Mouse (Mus musculus) A20 (cell line): ENCODE data around the gene I830077J02Rik.
"Not testable (repeated sequence)": the region's sequence is repeated elsewhere in the genome, so short reads cannot be mapped to it uniquely, and the experiment has no call there.

Experiments
- DNase-seq: peaks from one replicate; pipeline ENCODE4 v3.0.0-alpha.2; 2011; ENCODE audit warnings: low read depth, low spot score

Gene I830077J02Rik

DNA sequence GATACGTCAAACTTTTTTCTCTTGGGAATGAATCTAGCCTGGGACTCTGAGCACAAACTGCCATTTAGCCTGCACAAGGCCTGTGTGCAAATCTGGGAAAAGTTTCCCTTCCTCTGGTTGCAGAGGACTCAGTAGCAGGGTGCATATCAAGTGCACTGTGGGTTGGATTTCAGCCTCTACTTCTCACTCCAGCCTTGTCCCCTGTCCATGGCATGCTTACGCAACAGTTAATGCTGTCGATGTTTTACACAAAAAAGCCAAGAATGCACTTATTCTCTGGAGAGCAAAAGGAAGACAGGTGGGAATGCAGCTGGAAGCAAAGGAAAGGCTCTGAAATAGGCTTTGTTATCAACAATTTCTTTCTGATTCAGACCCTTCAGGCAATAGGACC, 14.1 kb downstream of the I830077J02Rik start:
- DNase-seq: no peak

DNA sequence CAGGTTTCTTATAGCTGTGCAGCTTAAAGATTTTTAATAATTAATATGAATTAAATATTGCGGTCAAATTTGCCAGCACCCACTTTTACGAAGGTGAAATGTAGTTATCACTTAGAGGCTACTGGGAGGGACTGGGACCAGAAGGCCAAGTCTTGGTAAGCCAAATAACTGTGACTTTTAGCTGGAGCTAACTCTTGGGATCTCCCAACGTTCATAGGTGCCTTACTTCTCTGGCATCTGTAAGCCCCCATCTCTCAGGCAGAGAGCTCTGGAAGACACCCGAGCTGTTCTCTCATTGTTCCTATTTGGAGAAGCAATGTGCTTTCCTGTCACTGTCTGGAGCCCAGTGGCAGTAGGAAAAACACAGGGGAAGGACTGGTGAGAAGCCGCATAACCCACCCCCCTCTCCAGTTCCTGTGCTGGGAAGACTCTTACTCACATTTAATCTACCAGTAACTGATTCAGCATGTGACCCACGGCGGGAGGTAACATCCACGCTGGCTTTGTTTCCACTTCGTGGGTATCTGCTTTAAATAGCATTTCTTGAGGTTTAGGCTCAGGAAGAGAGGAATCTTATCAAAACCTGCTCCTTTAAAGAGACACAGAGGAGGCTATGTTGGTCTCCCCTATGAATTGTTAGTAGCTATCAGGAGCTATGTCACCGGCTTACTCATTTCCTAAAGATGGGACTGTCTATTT, 14.7 kb downstream of the I830077J02Rik start:
- DNase-seq: no peak

DNA sequence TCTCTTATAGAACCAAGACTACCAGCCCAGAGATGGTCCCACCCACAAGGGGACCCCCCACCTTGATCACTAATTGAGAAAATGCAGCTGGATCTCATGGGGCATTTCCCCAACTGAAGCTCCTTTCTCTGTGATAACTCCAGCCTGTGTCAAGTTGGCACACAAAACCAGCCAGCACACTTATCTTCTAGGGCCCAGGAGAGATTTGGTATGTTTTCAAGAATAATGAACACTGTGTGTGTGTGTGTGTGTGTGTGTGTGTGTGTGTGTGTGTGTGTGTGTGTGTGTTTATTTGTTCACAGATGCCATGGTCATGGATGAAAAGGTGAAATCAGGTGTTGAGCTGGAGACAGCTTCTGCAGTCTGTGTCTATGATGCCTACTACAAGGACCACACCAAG, 16.0 kb downstream of the I830077J02Rik start:
- not testable (repeated sequence) for DNase-seq

DNA sequence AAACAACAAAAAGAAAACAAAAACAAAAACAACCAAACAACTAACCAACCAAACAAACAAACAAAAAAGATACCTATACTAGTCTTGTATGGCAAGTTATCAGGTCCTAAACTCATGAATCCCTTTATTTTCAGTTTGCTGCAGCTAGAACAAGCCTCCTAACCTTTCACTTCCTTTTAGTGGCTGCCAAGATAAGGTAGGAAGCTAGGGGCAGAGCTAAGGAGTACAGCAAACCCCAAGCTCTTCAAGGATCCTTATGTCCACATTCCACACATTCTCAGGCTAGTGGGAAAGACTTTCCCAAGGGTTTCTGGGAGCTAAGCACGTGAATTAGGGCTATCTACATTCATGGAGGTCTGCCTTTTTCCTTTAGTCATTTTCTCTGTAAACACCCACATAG, 17.2 kb downstream of the I830077J02Rik start:
- no peak for DNase-seq

DNA sequence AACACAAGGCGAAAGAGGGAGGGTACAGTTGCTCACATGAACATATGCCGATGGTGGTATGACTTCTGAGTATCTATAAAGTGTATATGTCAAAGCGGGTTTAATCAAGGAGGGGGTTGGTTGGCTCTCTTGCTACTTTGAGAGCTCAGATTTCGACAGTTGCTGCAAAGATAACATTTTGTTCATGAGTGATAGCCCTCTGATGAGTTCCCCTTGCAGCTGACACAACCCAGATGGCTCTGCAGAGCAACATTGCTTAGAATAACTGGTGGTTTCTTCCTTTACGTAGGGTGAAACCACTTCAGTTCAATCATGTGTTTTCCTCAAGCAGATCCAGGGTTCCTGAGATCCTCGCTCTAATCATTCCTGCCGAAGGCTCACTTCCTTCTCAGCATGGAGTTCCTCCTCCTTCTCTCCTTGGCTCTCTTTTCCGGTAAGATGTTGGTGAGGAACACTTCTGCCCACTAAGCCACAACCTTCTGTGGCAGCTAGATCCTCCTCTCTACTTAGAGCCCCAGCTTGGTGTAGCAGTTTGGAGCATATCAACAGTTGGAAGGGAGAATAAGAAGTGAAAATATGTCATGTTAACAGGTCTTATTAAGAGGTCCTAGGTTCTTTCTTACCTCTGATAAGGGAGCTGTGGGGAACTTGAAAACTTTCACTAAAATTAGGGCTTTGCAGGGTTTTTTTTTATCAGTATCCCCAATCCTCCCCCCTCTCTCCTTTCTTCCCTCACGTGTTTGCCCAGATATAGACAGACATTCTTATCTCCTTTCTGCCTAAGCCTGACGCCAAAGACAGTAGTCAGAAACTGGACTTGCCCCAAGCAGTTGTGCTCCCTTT, 18.4 kb downstream of the I830077J02Rik start:
- DNase-seq: no peak

- DNase-seq: no peak
These were observed 20.2 kb downstream of the I830077J02Rik start for GRCm38 (mm10) chr3:105912097-105912880.

DNA sequence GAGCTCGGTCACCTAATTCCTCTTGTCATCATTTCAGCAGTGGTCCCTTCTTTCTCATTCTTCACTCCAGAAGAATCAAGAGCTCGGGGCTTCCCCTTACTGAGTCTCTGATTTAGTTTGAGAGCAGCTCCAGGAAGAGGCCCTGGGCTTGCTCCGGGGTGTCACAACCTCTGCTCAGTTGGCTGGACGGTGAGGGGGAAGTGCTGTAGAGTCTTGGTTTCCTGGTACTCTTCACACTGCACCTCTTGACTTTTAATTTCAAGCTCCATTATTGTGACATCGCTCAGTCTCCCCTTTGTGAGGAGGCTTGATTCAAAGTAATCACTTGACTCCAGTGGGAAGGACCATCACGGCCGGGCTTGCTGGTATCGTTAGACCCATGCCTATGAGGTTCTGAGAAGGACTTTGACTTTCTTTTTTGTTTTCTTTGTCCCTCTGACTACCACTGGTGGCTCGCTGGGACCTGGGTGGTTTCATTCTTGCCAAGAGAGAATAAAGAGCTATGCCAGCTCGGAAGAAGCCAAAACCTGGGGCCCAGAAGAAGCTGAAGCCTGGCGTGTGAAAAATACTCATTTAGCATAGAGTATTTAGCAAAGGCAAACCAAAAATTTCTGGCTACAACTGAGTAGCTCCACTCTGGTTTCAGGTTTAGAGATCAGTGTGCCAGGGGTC, 21.8 kb downstream of the I830077J02Rik start:
- DNase-seq: no peak

GRCm38 (mm10) chr3:105908976-105909375, 23.5 kb downstream of the I830077J02Rik start:
- DNase-seq: no peak

- no peak for DNase-seq
These were observed 24.4 kb downstream of the I830077J02Rik start for GRCm38 (mm10) chr3:105907956-105908655.

GRCm38 (mm10) chr3:105904721-105905120, 27.7 kb downstream of the I830077J02Rik start:
- no peak for DNase-seq

- DNase-seq: no peak
These were observed 28.3 kb downstream of the I830077J02Rik start for GRCm38 (mm10) chr3:105904213-105904612.

DNA sequence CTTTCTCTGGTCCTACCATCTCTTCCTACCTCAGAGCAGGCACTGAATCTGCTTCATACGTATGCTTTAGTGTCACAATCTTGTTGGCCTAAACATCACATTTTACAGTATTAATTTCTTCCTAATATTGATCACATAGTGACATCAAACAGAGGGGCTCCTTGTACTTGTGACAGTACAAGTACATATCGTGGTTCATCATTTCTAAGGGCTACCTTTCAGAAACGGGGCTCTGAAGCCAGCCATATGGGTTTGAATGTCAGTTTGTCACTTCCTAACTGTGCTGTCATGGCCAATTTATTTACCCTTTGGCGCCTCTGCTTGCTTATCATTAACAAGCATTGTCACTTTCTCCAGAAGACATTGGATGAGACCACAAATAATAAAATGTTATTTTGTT, 31.0 kb downstream of the I830077J02Rik start:
- DNase-seq: no peak

DNA sequence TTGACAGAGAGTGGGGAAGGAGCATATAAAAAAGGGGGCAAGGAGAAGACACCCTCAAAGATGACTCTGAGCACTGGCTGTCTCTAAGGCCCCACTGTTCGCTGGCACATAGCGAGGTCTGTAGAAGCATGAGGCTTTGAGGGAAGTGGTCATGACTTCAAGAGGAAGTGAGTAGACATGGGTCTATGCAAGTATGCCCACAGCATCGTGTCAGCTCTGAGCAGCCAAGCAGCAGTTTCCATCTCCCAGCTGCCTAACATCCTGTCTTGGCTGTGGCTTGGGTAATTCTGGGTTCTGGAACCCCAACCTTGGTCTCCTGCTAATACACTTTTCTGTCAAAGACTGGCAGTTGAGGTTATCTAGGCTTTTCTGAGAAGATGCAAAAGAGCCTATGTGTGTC, 31.7 kb downstream of the I830077J02Rik start:
- DNase-seq: peak; percentile 82

DNA sequence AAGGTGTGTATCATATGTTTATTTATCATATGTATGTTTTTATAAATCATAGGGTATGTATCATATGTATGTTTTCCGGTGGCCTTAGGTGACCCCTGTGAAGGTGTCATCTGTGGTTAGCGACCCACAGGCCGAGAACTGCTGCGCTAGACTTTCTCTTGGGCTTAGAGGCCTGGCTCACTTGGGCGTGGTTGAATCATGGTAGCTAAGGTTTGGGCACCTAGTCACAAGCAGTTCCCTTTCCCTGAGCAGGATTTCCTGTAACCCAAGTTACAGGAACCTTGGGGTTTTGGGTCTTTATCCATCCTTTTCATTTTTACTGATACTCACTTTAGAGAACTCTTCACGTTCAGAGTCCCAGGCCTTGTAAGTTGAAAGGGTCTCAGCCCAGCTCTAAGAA, 32.2 kb downstream of the I830077J02Rik start:
- DNase-seq: no peak

DNA sequence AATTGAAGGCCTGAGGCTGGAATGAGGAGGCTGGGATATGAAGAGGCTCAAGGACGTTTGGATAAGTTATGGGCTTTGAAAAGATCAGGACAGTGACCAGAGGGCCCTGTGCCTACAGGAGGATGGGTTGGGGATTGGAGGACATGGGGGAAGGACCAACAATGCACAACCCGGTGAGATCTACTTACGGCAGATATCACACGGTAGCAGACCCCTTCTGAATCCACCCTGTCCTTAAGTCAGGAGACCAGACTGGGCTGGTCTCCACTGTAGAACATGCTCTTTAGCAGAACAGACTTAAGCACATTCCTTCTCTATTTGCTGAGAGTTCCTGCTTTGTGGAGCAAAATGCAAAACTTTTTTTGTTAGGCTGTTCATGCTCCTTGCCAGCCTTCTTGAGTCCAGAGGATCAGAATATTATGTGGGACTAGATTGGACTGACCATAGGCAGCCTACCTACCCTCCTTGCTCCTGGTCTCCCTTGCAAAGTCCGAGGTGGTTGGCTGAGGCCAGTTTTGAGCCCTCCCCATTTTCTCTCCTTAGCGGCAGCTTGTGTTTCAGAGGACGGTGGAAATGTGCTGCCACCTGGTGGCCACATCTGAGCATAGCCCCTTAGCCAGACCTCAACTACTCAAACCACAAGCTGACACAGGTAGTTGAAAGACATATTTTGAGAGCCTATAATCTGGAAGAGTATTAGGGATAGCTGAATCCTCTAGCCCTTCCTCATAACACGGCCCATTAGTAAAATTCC, 32.9 kb downstream of the I830077J02Rik start:
- DNase-seq: peak; percentile 89

GRCm38 (mm10) chr3:105898861-105899260, 33.6 kb downstream of the I830077J02Rik start:
- no peak for DNase-seq

GRCm38 (mm10) chr3:105898325-105898724, 34.1 kb downstream of the I830077J02Rik start:
- no peak for DNase-seq

DNA sequence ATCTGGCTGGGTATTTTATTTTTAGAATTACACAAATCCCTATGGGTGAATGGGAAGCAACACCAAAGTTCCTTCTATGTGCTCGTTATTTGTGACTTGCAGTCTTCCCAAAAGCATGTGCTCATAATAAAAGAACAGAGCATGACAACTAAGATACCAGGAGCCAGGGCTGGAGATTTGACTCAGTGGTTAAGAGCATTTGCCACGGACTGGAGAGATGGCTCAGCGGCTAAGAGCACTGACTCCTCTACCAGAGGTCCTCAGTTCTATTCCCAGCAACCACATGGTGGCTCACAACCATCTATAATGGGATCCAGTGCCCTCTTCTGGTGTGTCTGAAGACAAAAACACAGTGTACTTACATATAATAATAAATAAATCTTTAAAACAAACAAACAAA, 35.7 kb downstream of the I830077J02Rik start:
- DNase-seq: no peak

GRCm38 (mm10) chr3:105894601-105895592, 37.6 kb downstream of the I830077J02Rik start:
- DNase-seq: peak; percentile 92
